In the genomic region with DNA sequence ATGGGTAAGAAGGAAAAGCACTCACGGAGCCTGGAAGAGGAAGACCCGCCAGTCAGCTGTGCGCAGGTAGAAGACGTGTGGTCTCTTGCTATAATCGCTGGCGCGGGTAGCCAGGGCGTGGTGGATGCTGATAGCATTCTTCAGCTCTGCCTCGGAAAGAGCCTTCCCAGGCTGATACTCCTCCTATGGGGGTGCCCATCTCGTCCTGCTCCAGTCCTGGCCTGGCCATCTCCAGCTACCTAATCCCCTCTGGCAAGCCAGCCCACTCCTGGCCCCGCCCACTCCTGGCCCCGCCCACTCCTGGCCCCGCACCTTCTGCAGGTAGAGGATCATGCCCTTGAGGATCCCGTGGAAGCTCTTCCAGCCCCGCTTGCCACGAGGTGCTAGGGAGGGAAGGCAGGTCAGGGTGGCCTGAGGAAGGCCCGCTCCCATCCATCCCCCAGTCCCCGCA, we compare ENCODE assay signal across 9 mouse cellular contexts. TPM values are rescaled to one million over a fixed set of nuclear protein-coding genes. Genes with fewer than 3 reads are reported as not detected.
DNase-seq lines count a peak whose midpoint lies in the region; ATAC-seq lines count a peak whose summit lies in the region.
"Had no signal": no experiment of that assay in that cellular context is flagged by ENCODE, and none has a peak within 500 bp of the region (broad histone marks: within the 10 kb centered on the region; RNA-seq: fewer than 3 reads in every experiment).

No protein-coding gene starts in this region.

- peak; percentile 43 for DNase-seq in cerebellum, adult 8-10 months
- no peak for DNase-seq in limb, embryonic 10.5 days (ENCODE audit: low spot score)

- H3K9ac ChIP-seq in forebrain, embryonic 12.5 days: no peak overlapping the region
- H3K9ac ChIP-seq in forebrain, embryonic 13.5 days: no peak overlapping the region
- H3K9ac ChIP-seq in liver, embryonic 16.5 days (ENCODE audit: low read depth, low read length): peak overlapping the region; percentile 62
- no peak overlapping the region for H3K9ac ChIP-seq in midbrain, embryonic 16.5 days (ENCODE audit: low read depth, low read length)
- H3K9ac ChIP-seq: hindbrain, embryonic 15.5 days had no signal

- peaks cover 29% of the 10 kb centered on the region for H3K4me1 ChIP-seq in forebrain, embryonic 12.5 days
- H3K4me1 ChIP-seq in forebrain, embryonic 13.5 days: peaks cover 31% of the 10 kb centered on the region
- peaks cover 58% of the 10 kb centered on the region for H3K4me1 ChIP-seq in megakaryocyte, embryonic 14.5 days
- H3K4me1 ChIP-seq in liver, embryonic 16.5 days (ENCODE audit: control insufficient read depth, low read depth, low read length): peaks cover 54% of the 10 kb centered on the region
- H3K4me1 ChIP-seq in limb, embryonic 10.5 days: peaks cover 33% of the 10 kb centered on the region
- peaks cover 33% of the 10 kb centered on the region for H3K4me1 ChIP-seq in midbrain, embryonic 16.5 days (ENCODE audit: control insufficient read depth, insufficient read depth, low read length)

- ATAC-seq in forebrain, embryonic 12.5 days (ENCODE audit: low FRiP score): no peak
- ATAC-seq in forebrain, embryonic 13.5 days: no peak
- no peak for ATAC-seq in megakaryocyte, adult 5-6 weeks (ENCODE audit: poor library complexity, severe bottlenecking)
- ATAC-seq in liver, embryonic 16.5 days (ENCODE audit: low read depth): peak; percentile 51
- no peak for ATAC-seq in midbrain, embryonic 16.5 days

- 0 out of 2 replicates have a peak overlapping the region, but pooled peaks have one; percentile 0 for H3K4me2 ChIP-seq in forebrain, embryonic 12.5 days
- H3K4me2 ChIP-seq in forebrain, embryonic 13.5 days: no peak overlapping the region
- H3K4me2 ChIP-seq in liver, embryonic 16.5 days (ENCODE audit: low read depth, low read length): peak overlapping the region; percentile 85
- H3K4me2 ChIP-seq in midbrain, embryonic 16.5 days (ENCODE audit: low read length): no peak overlapping the region
- H3K4me2 ChIP-seq: hindbrain, embryonic 15.5 days had no signal

- H3K4me3 ChIP-seq in forebrain, embryonic 12.5 days (replicated peaks): 0 out of 2 replicates have a peak overlapping the region, but pooled peaks have one; percentile 7
- no peak overlapping the region for H3K4me3 ChIP-seq in forebrain, embryonic 13.5 days
- H3K4me3 ChIP-seq in megakaryocyte, embryonic 14.5 days (replicated peaks): peak overlapping the region; percentile 38
- peak overlapping the region; percentile 48 for H3K4me3 ChIP-seq in liver, embryonic 16.5 days (ENCODE audit: low read depth, low read length)
- H3K4me3 ChIP-seq in limb, embryonic 10.5 days: no peak overlapping the region
- no peak overlapping the region for H3K4me3 ChIP-seq in midbrain, embryonic 16.5 days (ENCODE audit: low read depth, low read length)
- H3K4me3 ChIP-seq: hindbrain, embryonic 15.5 days had no signal

- peaks cover 93% of the 10 kb centered on the region for H3K27me3 ChIP-seq in forebrain, embryonic 12.5 days
- peaks cover 67% of the 10 kb centered on the region for H3K27me3 ChIP-seq in forebrain, embryonic 13.5 days
- H3K27me3 ChIP-seq in megakaryocyte, embryonic 14.5 days (replicated peaks): peaks cover 75% of the 10 kb centered on the region
- H3K27me3 ChIP-seq in liver, embryonic 16.5 days (ENCODE audit: control insufficient read depth, insufficient read depth, low read depth, low read length): peaks cover 44% of the 10 kb centered on the region
- peaks cover 97% of the 10 kb centered on the region for H3K27me3 ChIP-seq in limb, embryonic 10.5 days (ENCODE audit: low read depth, poor library complexity, severe bottlenecking)
- peaks cover 21% of the 10 kb centered on the region for H3K27me3 ChIP-seq in midbrain, embryonic 16.5 days (ENCODE audit: control insufficient read depth, insufficient read depth, low read depth, low read length)

- H3K36me3 ChIP-seq in forebrain, embryonic 12.5 days (replicated peaks): no peaks in the 10 kb centered on the region; the same call in 1 of the 2 replicates
- peaks cover 20% of the 10 kb centered on the region; the same call in 1 of the 2 replicates for H3K36me3 ChIP-seq in forebrain, embryonic 13.5 days (ENCODE audit: poor library complexity, severe bottlenecking)
- H3K36me3 ChIP-seq in megakaryocyte, embryonic 14.5 days (replicated peaks; ENCODE audit: low read length): peaks cover 43% of the 10 kb centered on the region
- H3K36me3 ChIP-seq in liver, embryonic 16.5 days (ENCODE audit: control insufficient read depth, insufficient read depth): peaks cover 6% of the 10 kb centered on the region
- peaks cover 23% of the 10 kb centered on the region for H3K36me3 ChIP-seq in limb, embryonic 10.5 days
- H3K36me3 ChIP-seq in midbrain, embryonic 16.5 days (ENCODE audit: control insufficient read depth, insufficient read depth, low read length): peaks cover 16% of the 10 kb centered on the region

- no peak overlapping the region for H3K27ac ChIP-seq in forebrain, embryonic 12.5 days
- no peak overlapping the region for H3K27ac ChIP-seq in forebrain, embryonic 13.5 days
- H3K27ac ChIP-seq in liver, embryonic 16.5 days (ENCODE audit: low read length): peak overlapping the region; percentile 94
- H3K27ac ChIP-seq in limb, embryonic 10.5 days: no peak overlapping the region
- H3K27ac ChIP-seq in midbrain, embryonic 16.5 days (ENCODE audit: low read length): no peak overlapping the region
- H3K27ac ChIP-seq: hindbrain, embryonic 15.5 days had no signal

- no peaks in the 10 kb centered on the region for H3K9me3 ChIP-seq in forebrain, embryonic 12.5 days
- no peaks in the 10 kb centered on the region for H3K9me3 ChIP-seq in forebrain, embryonic 13.5 days (replicated peaks)
- no peaks in the 10 kb centered on the region for H3K9me3 ChIP-seq in megakaryocyte, embryonic 14.5 days
- H3K9me3 ChIP-seq in liver, embryonic 16.5 days (replicated peaks; ENCODE audit: control insufficient read depth, low read length): no peaks in the 10 kb centered on the region
- H3K9me3 ChIP-seq in limb, embryonic 10.5 days (replicated peaks): no peaks in the 10 kb centered on the region
- no peaks in the 10 kb centered on the region for H3K9me3 ChIP-seq in midbrain, embryonic 16.5 days (replicated peaks; ENCODE audit: control insufficient read depth, low read length, poor library complexity, severe bottlenecking)
- H3K9me3 ChIP-seq: hindbrain, embryonic 15.5 days had no signal

- 13% methylated on average over 16 of the region's 18 CpGs for WGBS in forebrain, embryonic 12.5 days
- WGBS in forebrain, embryonic 13.5 days: 14% methylated on average over 18 of the region's 18 CpGs
- WGBS in liver, embryonic 16.5 days (ENCODE audit: insufficient replicate concordance): 11% methylated on average over 18 of the region's 18 CpGs
- WGBS in limb, embryonic 10.5 days: 15% methylated on average over 18 of the region's 18 CpGs
- 16% methylated on average over 18 of the region's 18 CpGs for WGBS in midbrain, embryonic 16.5 days

RNA-seq across cellular contexts. Expression of gene Nfkb2, which starts 10.1 kb away (rescaled TPM):
- 2.5 and 2.9 TPM in 2 replicates for polyA plus RNA-seq in forebrain, embryonic 12.5 days (2016; fragmentation: Nextera tagmentation; extraction: Ambion mirVana)
- polyA plus RNA-seq in forebrain, embryonic 13.5 days (2015; fragmentation: Nextera tagmentation; extraction: Ambion mirVana): 1.1 and 1.5 TPM in 2 replicates
- 32.0 and 46.7 TPM in 2 replicates for polyA plus RNA-seq in megakaryocyte, embryonic 14.5 days (2012; ENCODE audit: insufficient read depth, low replicate concordance)
- 8.1 and 10.0 TPM in 2 replicates for total RNA-seq in megakaryocyte, adult 5-6 weeks (2015)
- total RNA-seq in megakaryocyte, adult 5-6 weeks (2017): 14.6 and 20.3 TPM in 2 replicates
- 3.0 and 3.8 TPM in 2 replicates for polyA plus RNA-seq in liver, embryonic 16.5 days (2015; fragmentation: Nextera tagmentation; extraction: Ambion mirVana)
- 4.5 and 5.8 TPM in 2 replicates for polyA plus RNA-seq in limb, embryonic 10.5 days (2016; fragmentation: Nextera tagmentation; extraction: Ambion mirVana)
- polyA plus RNA-seq in midbrain, embryonic 16.5 days (2015; fragmentation: Nextera tagmentation; extraction: Ambion mirVana): 1.3 and 1.5 TPM in 2 replicates

RNA-seq across cellular contexts. Expression of gene Psd, which starts 12.8 kb away (rescaled TPM):
- polyA plus RNA-seq in forebrain, embryonic 12.5 days (2016; fragmentation: Nextera tagmentation; extraction: Ambion mirVana): 23.1 and 25.4 TPM in 2 replicates
- polyA plus RNA-seq in forebrain, embryonic 13.5 days (2015; fragmentation: Nextera tagmentation; extraction: Ambion mirVana): 31.0 and 34.8 TPM in 2 replicates
- 0.19 TPM in 1 of 2 replicates, not detected in the other for polyA plus RNA-seq in megakaryocyte, embryonic 14.5 days (2012; ENCODE audit: insufficient read depth, low replicate concordance)
- total RNA-seq in megakaryocyte, adult 5-6 weeks (2015): 0.11 and 0.36 TPM in 2 replicates
- total RNA-seq in megakaryocyte, adult 5-6 weeks (2017): not detected in 2 replicates
- polyA plus RNA-seq in liver, embryonic 16.5 days (2015; fragmentation: Nextera tagmentation; extraction: Ambion mirVana): 3.3 TPM in 2 replicates
- polyA plus RNA-seq in limb, embryonic 10.5 days (2016; fragmentation: Nextera tagmentation; extraction: Ambion mirVana): 1.4 and 1.8 TPM in 2 replicates
- polyA plus RNA-seq in midbrain, embryonic 16.5 days (2015; fragmentation: Nextera tagmentation; extraction: Ambion mirVana): 129 and 146 TPM in 2 replicates

RNA-seq across cellular contexts. Expression of gene Fbxl15, which starts 13.8 kb away (rescaled TPM):
- 23.5 and 24.5 TPM in 2 replicates for polyA plus RNA-seq in forebrain, embryonic 12.5 days (2016; fragmentation: Nextera tagmentation; extraction: Ambion mirVana)
- polyA plus RNA-seq in forebrain, embryonic 13.5 days (2015; fragmentation: Nextera tagmentation; extraction: Ambion mirVana): 30.8 and 32.8 TPM in 2 replicates
- polyA plus RNA-seq in megakaryocyte, embryonic 14.5 days (2012; ENCODE audit: insufficient read depth, low replicate concordance): 17.4 and 18.6 TPM in 2 replicates
- total RNA-seq in megakaryocyte, adult 5-6 weeks (2015): 1.9 and 2.1 TPM in 2 replicates
- total RNA-seq in megakaryocyte, adult 5-6 weeks (2017): 1.3 and 1.8 TPM in 2 replicates
- polyA plus RNA-seq in liver, embryonic 16.5 days (2015; fragmentation: Nextera tagmentation; extraction: Ambion mirVana): 11.1 and 11.6 TPM in 2 replicates
- 12.2 and 13.0 TPM in 2 replicates for polyA plus RNA-seq in limb, embryonic 10.5 days (2016; fragmentation: Nextera tagmentation; extraction: Ambion mirVana)
- polyA plus RNA-seq in midbrain, embryonic 16.5 days (2015; fragmentation: Nextera tagmentation; extraction: Ambion mirVana): 49.5 and 51.3 TPM in 2 replicates

RNA-seq across cellular contexts. Expression of gene Cuedc2, which starts 24.3 kb away (rescaled TPM):
- polyA plus RNA-seq in forebrain, embryonic 12.5 days (2016; fragmentation: Nextera tagmentation; extraction: Ambion mirVana): 226 TPM in 2 replicates
- 304 and 309 TPM in 2 replicates for polyA plus RNA-seq in forebrain, embryonic 13.5 days (2015; fragmentation: Nextera tagmentation; extraction: Ambion mirVana)
- 39.1 and 126 TPM in 2 replicates for polyA plus RNA-seq in megakaryocyte, embryonic 14.5 days (2012; ENCODE audit: insufficient read depth, low replicate concordance)
- total RNA-seq in megakaryocyte, adult 5-6 weeks (2015): 31.3 and 33.1 TPM in 2 replicates
- total RNA-seq in megakaryocyte, adult 5-6 weeks (2017): 108 and 114 TPM in 2 replicates
- 67.3 and 67.6 TPM in 2 replicates for polyA plus RNA-seq in liver, embryonic 16.5 days (2015; fragmentation: Nextera tagmentation; extraction: Ambion mirVana)
- polyA plus RNA-seq in limb, embryonic 10.5 days (2016; fragmentation: Nextera tagmentation; extraction: Ambion mirVana): 150 and 183 TPM in 2 replicates
- polyA plus RNA-seq in midbrain, embryonic 16.5 days (2015; fragmentation: Nextera tagmentation; extraction: Ambion mirVana): 313 and 332 TPM in 2 replicates

RNA-seq across cellular contexts. Expression of gene Mfsd13a, which starts 26.7 kb away (rescaled TPM):
- polyA plus RNA-seq in forebrain, embryonic 12.5 days (2016; fragmentation: Nextera tagmentation; extraction: Ambion mirVana): 8.8 and 9.3 TPM in 2 replicates
- 7.6 and 7.8 TPM in 2 replicates for polyA plus RNA-seq in forebrain, embryonic 13.5 days (2015; fragmentation: Nextera tagmentation; extraction: Ambion mirVana)
- 8.8 and 9.9 TPM in 2 replicates for polyA plus RNA-seq in megakaryocyte, embryonic 14.5 days (2012; ENCODE audit: insufficient read depth, low replicate concordance)
- total RNA-seq in megakaryocyte, adult 5-6 weeks (2015): 17.2 and 18.1 TPM in 2 replicates
- total RNA-seq in megakaryocyte, adult 5-6 weeks (2017): 8.1 and 11.7 TPM in 2 replicates
- 11.2 and 13.8 TPM in 2 replicates for polyA plus RNA-seq in liver, embryonic 16.5 days (2015; fragmentation: Nextera tagmentation; extraction: Ambion mirVana)
- polyA plus RNA-seq in limb, embryonic 10.5 days (2016; fragmentation: Nextera tagmentation; extraction: Ambion mirVana): 7.7 and 8.1 TPM in 2 replicates
- polyA plus RNA-seq in midbrain, embryonic 16.5 days (2015; fragmentation: Nextera tagmentation; extraction: Ambion mirVana): 10.7 and 11.8 TPM in 2 replicates

Comparison
In these comparisons a context has a peak if more than half of its experiments do, and no peak if none do; other contexts are left out.
1. H3K4me2 ChIP-seq: peak in forebrain, embryonic 12.5 days (single experiment) and liver, embryonic 16.5 days (single experiment); none in forebrain, embryonic 13.5 days (single experiment) and midbrain, embryonic 16.5 days (single experiment).
2. H3K4me3 ChIP-seq: peak in forebrain, embryonic 12.5 days (single experiment), megakaryocyte, embryonic 14.5 days (single experiment) and liver, embryonic 16.5 days (single experiment); none in forebrain, embryonic 13.5 days (single experiment), limb, embryonic 10.5 days (single experiment) and midbrain, embryonic 16.5 days (single experiment).